Mouse (Mus musculus): ENCODE measurements at regions not wholly inside any gene's neighbourhood (a gene's known extent, or its start where the extent isn't known, plus 50 kb on each side); places are given as distances from the start of the nearest gene placed in this dataset.
A peak's percentile ranks its signal among the peaks of the same experiment; 100 is the strongest.

DNA sequence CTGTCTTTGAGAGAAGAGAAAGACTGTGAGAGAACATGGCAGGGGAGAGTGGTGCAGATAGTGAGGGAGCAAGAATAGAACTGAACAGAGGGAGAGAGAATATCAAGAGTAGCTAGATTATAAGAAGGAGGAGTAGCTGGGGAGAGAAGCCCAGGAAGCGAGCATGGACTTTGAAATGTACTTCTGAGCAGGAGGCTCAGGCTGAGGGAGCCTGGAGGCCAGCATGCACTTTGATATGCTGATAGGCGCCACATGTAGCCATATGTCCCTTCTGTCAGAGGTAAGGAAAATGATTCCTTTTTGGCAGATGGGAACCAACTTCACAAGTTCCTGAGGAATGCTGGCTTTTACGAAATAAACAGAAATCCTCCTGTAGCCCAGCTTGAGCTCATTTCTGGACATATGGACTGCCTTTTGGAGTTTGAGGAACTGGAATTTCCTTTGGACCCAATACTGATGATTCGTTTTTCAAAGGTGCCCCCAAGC lies 126.9 kb upstream of the Syt13 start:
- WGBS: 55% methylated on average over 4 of the region's 4 CpGs

DNA sequence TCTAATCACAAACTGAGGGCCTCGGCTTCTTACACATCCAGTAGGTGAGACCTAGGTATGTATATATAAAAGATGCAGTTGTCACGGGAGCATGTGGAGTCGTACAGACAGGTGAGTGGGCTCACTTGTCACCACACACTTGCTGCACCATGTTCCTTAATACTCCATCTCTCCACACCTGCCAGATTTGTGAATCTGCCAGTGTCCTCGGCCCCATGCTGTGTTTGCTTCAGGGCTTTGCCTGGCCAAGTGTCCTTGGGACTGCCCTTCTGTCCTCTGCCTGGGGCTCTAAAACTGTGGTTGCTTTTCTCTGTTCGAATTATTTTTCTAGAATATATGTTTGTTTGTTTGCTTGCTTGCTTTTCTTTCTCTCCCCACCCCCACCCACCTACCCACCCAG lies 126.0 kb upstream of the Syt13 start:
- WGBS: 76% methylated on average over 5 of the region's 5 CpGs
- no peak for DNase-seq (ENCODE audit: low read depth, low spot score)

More for the DNA sequence above, 126.9 kb upstream of the Syt13 start:
- no peak for DNase-seq (ENCODE audit: low read depth, low spot score)

DNA sequence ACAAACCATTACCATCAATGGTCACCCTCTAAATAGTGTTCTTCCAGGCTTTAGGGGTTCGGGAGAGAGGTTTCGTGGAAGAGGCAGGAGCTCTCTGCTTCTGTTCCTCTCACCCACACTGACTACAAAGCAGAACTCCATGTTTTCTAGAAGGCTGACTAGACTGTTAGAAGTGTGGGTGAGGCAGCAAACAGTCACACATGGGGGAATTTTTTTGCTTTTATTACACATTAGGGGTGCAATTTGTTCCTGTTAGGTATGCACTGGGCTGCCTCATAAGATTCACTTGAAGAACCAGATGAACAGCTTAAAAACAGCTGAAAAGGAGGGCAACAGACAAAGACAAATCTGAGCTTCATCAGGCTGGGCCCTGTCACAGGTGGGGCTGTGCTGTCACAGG lies 124.5 kb upstream of the Syt13 start:
- DNase-seq (ENCODE audit: low read depth, low spot score): no peak
- whole genome bisulfite sequencing: 90% methylated on average over 2 of the region's 2 CpGs

DNA sequence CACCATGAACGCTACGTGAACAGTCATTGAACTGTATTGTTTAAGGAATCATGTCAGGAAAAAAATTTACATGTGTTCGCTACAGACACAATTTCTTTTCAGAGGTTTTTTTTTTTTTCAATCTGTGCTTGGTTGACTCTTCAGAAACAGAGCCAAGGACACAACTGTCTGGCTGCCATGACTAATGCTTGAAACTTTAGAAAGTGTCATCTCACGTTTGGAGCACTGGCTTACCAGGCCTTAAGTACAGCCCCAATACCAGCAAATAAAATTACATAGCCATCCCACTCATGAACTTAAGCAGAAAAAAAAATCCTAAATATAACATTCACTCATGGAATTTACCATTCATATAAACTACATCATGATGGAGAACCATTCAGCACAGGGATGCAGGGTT lies 115.1 kb upstream of the Syt13 start:
- DNase-seq (ENCODE audit: low read depth, low spot score): no peak
- 81% methylated on average over 4 of the region's 4 CpGs for whole genome bisulfite sequencing

DNA sequence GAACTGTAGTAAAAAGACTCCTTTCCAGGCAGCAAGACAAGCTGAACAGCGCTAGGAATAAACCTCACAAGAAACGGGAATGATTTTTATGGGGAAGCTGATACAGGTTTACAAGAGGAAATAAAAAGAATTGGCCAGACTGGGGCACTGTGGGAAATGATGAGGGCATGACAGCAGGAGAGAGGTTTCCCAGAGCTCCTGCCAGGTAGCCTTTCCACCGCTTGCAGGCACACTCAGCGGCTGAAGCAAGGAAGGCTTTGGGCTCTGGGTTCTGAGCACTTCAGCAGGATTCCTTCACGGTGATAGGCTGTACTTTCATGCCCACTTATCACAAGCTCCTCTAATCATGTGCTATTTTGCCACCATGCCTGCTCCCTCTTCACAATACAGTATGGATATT lies 114.2 kb upstream of the Syt13 start:
- WGBS: 38% methylated on average over 5 of the region's 5 CpGs
- DNase-seq (ENCODE audit: low read depth, low spot score): no peak

DNA sequence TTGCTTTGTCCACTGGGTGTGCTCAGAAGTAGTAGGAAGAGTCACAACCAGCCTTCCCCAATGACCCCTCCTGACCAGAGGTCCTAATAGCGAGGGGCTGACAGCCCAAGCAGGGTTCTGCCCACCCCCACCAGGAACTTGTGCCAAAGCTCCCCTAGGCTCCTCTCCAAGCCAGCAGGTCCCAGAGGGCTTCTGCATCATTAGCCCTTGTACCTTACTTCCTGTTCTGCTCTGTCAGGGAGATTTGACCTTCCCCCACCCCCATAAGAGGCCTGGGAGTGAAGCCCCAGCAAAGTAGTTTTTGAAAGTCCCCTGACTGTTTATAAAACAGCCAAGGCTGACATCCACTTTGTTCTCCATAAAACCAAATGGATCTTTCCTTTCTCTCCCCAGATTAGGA lies 110.0 kb upstream of the Syt13 start:
- no peak for DNase-seq (ENCODE audit: low read depth, low spot score)
- WGBS: 97% methylated on average over 1 of the region's 1 CpGs

DNA sequence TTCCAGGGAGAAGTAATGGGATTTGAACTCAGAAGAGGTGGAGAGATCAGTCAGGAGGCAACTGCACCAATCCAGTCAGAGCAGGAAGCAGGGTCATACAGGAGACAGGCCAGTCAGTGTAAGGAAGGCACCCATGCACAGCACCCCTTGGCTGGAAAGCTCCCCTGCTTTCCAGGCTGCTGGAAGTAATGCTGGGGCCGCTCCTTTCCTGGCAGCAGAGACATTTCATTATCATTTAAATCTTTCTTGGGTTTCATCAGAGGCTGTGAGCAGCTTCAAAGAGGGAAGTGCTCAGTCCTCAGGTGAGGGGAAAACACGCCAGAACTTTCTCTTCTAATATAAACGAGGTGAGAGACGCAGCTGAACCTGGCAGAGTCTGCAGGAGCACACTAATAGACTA lies 109.1 kb upstream of the Syt13 start:
- WGBS: 50% methylated on average over 4 of the region's 4 CpGs
- no peak for DNase-seq (ENCODE audit: low read depth, low spot score)

DNA sequence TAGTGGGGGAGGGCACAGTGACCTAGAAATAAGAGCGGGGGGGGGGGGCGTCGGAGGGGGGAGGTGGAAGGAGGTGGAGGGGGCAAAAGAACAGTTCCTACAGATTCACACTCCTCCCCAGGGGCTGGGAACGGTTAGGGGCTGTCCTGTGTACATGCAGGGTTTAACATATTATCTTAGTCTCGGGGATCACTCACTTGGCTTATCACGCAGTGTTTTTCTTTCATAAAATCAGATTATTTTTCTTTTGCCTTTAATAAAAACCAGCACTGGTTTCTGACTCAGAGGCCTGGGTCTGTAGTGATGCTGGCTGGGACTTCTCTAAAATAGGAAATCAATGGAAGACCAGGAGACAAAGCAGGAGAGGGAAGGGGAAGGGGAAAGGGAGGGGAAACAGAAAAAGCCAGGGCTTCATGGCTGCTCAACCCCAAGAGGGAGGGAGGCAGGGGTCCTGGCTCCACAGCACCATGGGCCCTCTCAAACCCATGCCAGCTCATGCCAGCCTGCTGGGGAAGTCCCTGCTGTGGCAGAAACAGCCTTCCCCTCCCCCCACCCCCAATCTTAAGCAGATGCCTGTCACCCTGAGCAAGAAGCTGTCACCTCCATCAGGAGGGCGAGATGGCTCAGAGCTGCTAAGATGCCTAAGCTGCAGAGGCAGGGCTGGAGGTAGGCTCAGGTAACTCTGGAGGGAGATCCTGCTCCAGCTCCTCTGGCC lies 108.3 kb upstream of the Syt13 start:
- DNase-seq (ENCODE audit: low read depth, low spot score): no peak
- 38% methylated on average over 7 of the region's 7 CpGs for WGBS

DNA sequence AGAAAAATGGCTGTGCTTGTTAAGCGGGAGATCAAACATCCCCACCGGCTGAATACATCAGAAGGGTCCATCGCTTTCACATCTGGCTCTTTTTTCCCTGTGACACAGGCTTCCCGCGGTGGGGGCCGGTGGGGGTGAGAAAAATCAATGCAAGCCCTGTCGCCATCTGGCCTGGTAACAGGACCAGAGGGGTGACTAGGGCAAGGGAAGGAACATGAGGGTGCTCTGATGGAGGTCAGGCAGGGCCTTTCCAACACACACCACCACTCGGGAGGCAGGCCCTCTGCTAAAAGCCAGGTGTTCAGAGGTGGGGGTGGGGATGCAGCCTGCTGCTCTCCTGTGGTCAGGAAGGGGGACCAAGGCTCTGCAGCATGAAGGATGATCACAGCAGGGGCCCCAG lies 107.5 kb upstream of the Syt13 start:
- WGBS: 23% methylated on average over 8 of the region's 8 CpGs
- DNase-seq (ENCODE audit: low read depth, low spot score): no peak

DNA sequence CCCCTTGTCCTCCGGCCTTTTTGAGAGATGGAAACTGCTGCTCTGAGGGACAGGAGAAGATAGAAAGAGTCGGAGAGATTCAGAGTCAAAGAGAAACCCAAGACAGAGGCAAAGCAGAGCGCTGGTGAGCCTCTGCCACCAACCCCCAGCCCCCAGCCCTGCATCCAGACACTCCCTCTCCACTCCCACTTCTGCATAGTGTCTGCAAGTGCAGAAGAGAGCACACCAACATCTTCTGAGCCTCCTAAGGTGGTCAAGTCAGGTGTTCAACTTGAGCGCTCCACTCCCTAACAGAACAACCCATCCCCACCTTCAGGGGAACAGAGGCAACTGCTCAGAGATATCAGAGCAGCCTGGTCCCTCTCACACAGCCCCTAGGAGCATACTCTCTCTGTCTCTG lies 106.8 kb upstream of the Syt13 start:
- 73% methylated on average over 4 of the region's 4 CpGs for WGBS

DNA sequence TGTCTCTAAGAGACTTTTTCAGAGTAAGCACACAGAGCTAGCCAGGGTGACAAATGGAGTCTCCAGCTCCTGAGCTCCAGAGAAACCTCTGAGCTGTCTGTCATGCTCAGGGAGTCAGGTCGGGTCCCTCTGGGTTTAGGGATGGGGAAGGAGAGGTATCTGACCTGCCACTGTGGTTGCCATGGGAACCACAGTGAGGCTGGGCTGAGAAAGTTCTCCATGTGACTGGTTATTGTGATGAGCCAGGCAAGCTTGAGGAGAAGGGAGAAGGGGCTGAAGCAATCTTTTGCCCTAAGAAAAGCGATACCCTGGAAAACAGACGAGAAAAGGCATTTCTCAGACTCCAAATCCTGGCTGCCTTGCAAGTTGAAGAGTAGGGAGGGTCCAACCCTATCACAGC lies 105.7 kb upstream of the Syt13 start:
- WGBS: 32% methylated on average over 3 of the region's 3 CpGs
- DNase-seq (ENCODE audit: low read depth, low spot score): no peak

More for the DNA sequence above, 106.8 kb upstream of the Syt13 start:
- DNase-seq (ENCODE audit: low read depth, low spot score): no peak

DNA sequence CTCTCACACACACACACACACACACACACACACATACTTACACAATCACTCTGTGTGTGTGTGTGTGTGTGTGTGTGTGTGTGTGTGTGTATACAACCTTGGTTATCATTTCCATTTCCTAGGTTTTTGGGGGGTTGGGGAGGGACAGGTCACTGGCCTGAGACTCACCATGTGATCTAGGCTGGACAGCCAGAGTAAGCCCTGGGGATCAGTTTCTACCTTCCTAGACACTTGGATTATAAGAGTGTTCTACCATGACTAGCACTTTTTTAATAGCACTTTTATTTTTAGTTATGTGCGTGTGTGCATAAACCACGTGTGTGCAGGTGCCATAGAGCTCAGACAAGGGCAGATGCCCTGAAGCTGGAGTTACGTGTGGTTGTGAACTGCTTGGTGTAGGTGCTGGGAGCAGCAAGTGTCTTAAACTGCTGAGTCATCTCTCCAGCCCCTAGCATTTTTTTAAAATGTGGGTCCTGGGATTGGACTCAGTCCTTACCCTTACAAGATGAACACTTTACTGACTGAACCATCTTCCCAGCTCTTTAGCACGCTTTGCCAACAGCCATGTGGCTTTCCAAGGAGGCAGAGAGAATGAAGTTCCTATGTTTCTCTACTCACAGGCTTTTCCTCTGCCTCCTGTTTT lies 105.1 kb upstream of the Syt13 start:
- WGBS: 61% methylated on average over 4 of the region's 4 CpGs
- DNase-seq (ENCODE audit: low read depth, low spot score): no peak

DNA sequence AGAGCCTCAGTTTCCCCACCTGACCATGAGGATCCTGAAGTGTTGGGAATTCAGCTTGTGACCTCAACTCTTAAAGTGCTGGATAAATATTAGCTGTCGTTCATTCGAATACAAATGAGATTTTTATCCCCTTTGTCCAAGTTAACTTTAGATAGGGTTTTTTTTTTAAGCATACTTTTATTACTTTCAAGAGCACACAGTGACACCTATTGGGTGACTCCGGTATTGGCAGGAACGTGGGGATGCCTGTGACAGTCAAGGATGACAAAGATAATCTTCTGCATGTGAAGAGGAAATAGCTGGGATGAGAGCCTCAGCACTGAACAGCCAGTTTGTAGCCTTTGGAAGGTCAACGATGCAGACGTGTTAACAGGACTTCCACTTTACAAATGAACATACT lies 103.9 kb upstream of the Syt13 start:
- DNase-seq (ENCODE audit: low read depth, low spot score): peak; percentile 6
- 10% methylated on average over 6 of the region's 6 CpGs for WGBS

DNA sequence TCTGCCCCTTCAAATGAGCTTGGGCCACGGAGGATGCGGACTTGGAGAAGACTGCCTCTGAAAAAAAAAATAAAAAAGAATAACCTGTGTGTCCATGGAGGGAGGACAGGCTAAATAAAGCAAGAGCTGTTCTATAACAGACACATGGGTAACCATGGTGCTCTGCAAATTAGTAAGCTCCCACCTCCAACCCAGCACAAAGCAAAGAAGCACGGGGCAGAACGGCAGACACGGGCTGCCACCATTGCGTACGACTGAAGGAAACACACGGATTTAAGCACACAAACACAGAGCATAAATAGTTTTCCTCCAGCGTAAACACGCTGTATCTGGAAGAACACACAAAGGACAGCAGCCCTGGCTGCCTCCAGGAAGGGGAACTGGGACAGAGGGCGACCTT lies 101.9 kb upstream of the Syt13 start:
- WGBS: 48% methylated on average over 11 of the region's 11 CpGs

DNA sequence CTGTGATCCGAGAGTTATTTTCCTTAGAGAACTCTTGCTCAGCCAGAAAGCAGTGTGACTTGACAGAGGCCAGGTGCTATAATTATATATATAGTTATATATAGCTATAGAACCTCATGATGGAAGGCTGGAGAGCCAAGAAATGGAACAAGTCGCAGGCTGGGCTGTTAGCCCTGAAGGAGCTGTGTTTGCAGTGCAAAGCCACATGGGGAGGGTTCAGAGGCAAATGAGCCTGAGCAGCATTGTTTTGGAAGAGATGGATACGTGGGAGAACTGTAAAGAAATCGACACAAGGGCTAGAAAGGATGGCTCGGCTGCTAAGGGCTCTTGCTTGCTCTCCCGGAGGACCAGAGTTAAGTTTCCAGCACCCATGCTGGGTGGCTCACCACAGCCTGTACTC lies 95.3 kb upstream of the Syt13 start:
- WGBS: 64% methylated on average over 6 of the region's 6 CpGs
- DNase-seq (ENCODE audit: low read depth, low spot score): no peak

More for the DNA sequence above, 101.9 kb upstream of the Syt13 start:
- DNase-seq (ENCODE audit: low read depth, low spot score): no peak

DNA sequence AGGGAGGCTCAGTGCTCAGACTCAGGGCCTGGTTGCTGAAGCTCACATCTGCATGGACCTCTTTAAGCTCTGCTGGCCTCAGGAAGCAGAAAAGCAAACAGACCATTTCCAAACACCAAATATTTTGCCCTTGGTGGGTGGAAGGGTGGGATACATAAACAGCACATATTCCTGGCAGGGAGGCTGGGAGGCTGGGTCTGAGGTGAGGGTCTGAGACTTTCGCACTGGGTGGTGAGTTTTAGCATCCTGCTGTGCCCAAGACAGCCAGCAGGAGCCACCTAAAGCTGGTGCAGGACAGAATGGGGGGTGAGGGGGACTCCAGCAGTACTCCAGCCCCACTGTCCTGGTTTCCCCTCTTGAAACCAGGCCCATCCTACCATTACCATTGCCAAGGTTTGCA lies 90.6 kb upstream of the Syt13 start:
- WGBS: 73% methylated on average over 1 of the region's 1 CpGs
- DNase-seq (ENCODE audit: low read depth, low spot score): no peak

DNA sequence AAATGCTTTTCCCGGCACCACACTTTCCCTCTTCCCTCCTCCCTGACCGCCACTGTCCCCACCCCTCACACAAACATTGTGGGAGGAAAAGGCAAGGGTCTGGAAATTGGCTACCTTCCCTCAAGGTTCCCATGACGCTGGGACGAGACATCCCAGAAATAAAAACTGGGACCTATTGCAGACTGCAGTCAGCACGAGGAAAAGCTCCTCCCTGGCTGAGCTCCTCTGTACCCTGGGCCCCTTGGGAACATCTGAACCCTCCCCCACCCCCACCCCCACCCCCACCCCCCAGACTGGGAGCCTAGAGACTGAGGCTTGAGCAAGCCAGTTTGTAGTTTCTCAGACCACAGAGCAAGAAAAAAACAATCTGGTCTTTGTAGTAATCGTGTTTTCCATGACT lies 89.5 kb upstream of the Syt13 start:
- DNase-seq (ENCODE audit: low read depth, low spot score): no peak
- WGBS: 10% methylated on average over 6 of the region's 6 CpGs

DNA sequence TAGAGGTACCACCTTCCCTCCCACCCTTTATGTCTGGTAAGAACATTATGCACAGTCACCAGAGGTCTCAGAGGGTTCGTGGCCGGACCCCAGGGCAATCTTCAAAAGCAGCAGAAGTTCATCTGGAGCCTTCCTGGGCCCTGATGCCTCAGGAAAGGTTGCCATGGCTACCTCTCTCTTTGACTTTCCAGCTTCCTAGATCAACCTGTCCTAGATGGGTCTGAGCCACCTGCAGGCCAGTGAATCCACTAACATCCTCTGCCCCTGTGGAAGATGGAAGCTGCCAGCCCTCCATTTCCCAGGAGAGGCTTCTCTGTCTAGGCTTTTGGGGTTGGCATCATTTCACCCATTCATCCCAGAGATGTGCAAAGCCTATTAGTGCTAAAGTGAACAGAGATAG lies 84.8 kb upstream of the Syt13 start:
- DNase-seq (ENCODE audit: low read depth, low spot score): no peak
- 83% methylated on average over 2 of the region's 2 CpGs for WGBS

DNA sequence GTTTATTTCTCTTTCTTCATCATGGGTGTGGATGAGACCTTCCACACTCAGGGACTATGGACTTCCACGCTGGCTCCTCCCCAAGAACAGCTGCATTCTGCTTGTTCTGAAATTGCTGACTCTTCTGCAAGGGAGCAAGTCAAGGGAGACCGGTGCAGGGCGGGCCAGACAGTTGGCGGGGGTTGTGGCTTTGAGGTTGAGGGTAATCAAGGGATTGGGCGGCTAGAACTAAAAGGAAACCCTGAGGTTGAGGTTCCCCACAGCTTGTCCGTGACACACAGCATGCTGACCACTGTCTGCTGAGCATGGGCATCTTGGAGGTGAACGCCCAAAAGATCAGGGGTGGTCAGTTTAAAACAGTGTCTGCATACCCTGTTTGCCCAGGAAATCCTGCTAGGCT lies 83.1 kb upstream of the Syt13 start:
- no peak for DNase-seq (ENCODE audit: low read depth, low spot score)
- 27% methylated on average over 7 of the region's 7 CpGs for WGBS

DNA sequence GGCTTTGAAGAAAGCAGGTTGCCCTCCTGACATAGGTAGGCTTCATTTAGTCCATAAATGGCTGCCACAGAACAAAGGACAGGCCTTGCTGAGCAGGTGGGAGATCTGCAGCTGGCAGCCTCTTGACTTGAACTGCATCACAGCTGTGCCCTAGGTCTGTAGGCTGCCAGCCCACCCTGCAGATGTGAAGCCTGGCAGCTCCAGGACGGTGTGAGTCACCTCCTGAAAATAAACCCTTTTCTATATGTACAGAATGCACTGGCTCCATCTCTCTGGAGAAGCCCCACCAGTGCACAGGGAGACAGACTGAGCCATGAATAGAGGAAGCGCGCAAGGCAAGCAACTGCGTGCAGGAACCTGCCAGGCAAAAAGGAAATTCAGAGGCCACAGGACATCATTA lies 78.7 kb upstream of the Syt13 start:
- 72% methylated on average over 4 of the region's 4 CpGs for WGBS

DNA sequence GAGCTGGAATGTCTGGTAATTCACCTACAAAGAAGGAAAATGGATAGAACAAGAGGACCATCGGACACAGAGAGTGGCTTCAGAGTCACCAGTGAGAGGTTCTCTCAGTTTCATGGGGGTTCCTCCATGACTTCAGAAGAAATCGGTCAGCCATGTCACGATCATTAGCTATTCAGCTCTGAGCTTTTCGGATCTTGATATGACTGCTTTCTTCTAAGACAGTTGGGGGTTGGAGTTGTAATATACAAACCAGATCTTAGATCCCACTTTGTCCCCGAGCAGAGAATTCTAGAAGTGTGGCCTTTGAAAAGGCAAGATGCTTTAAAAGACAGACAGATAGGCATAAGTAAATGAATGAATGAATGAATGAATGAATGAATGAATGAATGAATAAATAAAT lies 76.9 kb upstream of the Syt13 start:
- 85% methylated on average over 5 of the region's 5 CpGs for WGBS
- DNase-seq (ENCODE audit: low read depth, low spot score): no peak

More for the DNA sequence above, 78.7 kb upstream of the Syt13 start:
- DNase-seq (ENCODE audit: low read depth, low spot score): no peak
